8 mouse cellular contexts compared by ENCODE assay signal in genomic region chr7:28766173-28766879, GRCm38 (mm10). TPM values are rescaled to one million over a fixed set of nuclear protein-coding genes. Genes with fewer than 3 reads are reported as not detected.
DNase-seq lines count a peak whose midpoint lies in the region; ATAC-seq lines count a peak whose summit lies in the region.

Sirt2 (plus strand) TSS chr7:28766735.

- peak; percentile 88 for ATAC-seq in megakaryocyte progenitor cell, adult 5-6 weeks (replicated peaks; ENCODE audit: poor library complexity)

- peak; percentile 98 for DNase-seq in adipocyte (ENCODE audit: low spot score)
- DNase-seq in embryo, embryonic 10 days (ENCODE audit: low spot score) = peak; percentile 96
- peak; percentile 91 for DNase-seq in gastrocnemius, postnatal 10 days
- peak; percentile 100 for DNase-seq in induced T-regulatory cell, adult 2 months (ENCODE audit: low read depth)
- DNase-seq in left cerebral cortex, adult 9 months (ENCODE audit: low spot score in 2 of 2) = peak; percentile 98 to 100
- peak; percentile 96 for DNase-seq in right cerebral cortex, postnatal 14 days
- DNase-seq in urinary bladder, postnatal 36 days (ENCODE audit: low spot score in 2 of 2) = peak; percentile 92 to 98

RNA-seq across cellular contexts. Expression of gene Sirt2, which starts in this region (rescaled TPM):
- total RNA-seq in gastrocnemius, postnatal 10 days (2021) = 10 to 100 TPM; 78.5 to 80.4 TPM
- total RNA-seq in megakaryocyte progenitor cell, adult 5-6 weeks (2015) = 41.4 and 47.5 TPM in 2 replicates
- total RNA-seq in megakaryocyte progenitor cell, adult 5-6 weeks (2017) = 19.2 and 21.1 TPM in 2 replicates

Comparison
In these comparisons a context has a peak if more than half of its experiments do, and no peak if none do; other contexts are left out.
1. Peak in every context shown above with its lines: DNase-seq and ATAC-seq.